Mouse (Mus musculus): ENCODE measurements around the gene Shank3. TPM values are rescaled to one million over a fixed set of nuclear protein-coding genes. Genes with fewer than 3 reads are reported as not detected.

Gene Shank3
- polyA plus RNA-seq, 1 experiment from 2014 or later = 1.8 TPM

DNA sequence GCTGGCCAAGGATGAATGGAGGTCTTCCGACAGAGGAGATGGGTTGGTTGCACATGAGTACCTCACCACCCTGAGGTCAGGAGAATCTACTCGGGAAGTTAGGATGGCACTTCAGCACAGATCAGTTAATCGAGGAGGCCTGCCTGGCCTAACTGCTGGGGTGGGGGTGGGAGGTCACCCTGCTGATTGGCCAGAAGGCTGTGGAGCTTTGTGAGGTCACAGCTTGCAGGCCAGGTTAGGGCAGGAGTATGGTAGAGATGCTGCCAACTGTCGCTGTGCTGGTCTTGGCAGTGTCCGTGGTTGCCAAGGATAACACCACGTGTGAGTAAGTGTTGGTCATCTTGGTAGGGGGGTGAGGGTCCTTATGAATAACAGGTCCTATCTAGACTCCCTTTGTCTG is 68.7 kb downstream of the Shank3 start, which contains the start of gene Acr:
Gene Acr (plus strand): TSS at position 213 of the 400 bp plus-strand sequence.
- ATAC-seq (ENCODE audit: low FRiP score, low TSS enrichment) = no peak
- H3K27me3 ChIP-seq (ENCODE audit: insufficient read depth, low read length) = no peaks in the 10 kb centered on the region
- H3K4me2 ChIP-seq (replicated peaks; ENCODE audit: low read depth, low read length) = no peak within 1 kb of the TSS
- no peaks in the 10 kb centered on the region for H3K9me3 ChIP-seq (ENCODE audit: low read length)
- H3K4me1 ChIP-seq (ENCODE audit: insufficient read depth, low read length) = no peaks in the 10 kb centered on the region
- no peak within 1 kb of the TSS for H3K9ac ChIP-seq (replicated peaks; ENCODE audit: low read length)
- WGBS = 73% methylated on average over 6 of the region's 6 CpGs
- H3K36me3 ChIP-seq (ENCODE audit: insufficient read depth, low read length) = no peaks in the 10 kb centered on the region
- H3K4me3 ChIP-seq (ENCODE audit: low read length) = no peak within 1 kb of the TSS
- no peak within 1 kb of the TSS for H3K27ac ChIP-seq (ENCODE audit: low read length)

GRCm38 (mm10) chr15:89572147-89572546 is 72.7 kb downstream of the Shank3 start:
- H3K27ac ChIP-seq (ENCODE audit: low read length) = no peak overlapping the region
- no peaks in the 10 kb centered on the region for H3K9me3 ChIP-seq (ENCODE audit: low read length)
- H3K9ac ChIP-seq (replicated peaks; ENCODE audit: low read length) = no peak overlapping the region
- H3K4me1 ChIP-seq (ENCODE audit: insufficient read depth, low read length) = no peaks in the 10 kb centered on the region
- no peaks in the 10 kb centered on the region for H3K36me3 ChIP-seq (ENCODE audit: insufficient read depth, low read length)
- no peaks in the 10 kb centered on the region for H3K27me3 ChIP-seq (ENCODE audit: insufficient read depth, low read length)
- WGBS = 66% methylated on average over 8 of the region's 8 CpGs
- no peak for ATAC-seq (ENCODE audit: low FRiP score, low TSS enrichment)
- H3K4me2 ChIP-seq (replicated peaks; ENCODE audit: low read depth, low read length) = no peak overlapping the region
- no peak overlapping the region for H3K4me3 ChIP-seq (ENCODE audit: low read length)

GRCm38 (mm10) chr15:89582494-89582893 is 83.1 kb downstream of the Shank3 start:
- H3K36me3 ChIP-seq (ENCODE audit: insufficient read depth, low read length) = peaks cover 17% of the 10 kb centered on the region; the same call in 1 of the 2 replicates
- no peak for ATAC-seq (ENCODE audit: low FRiP score, low TSS enrichment)
- H3K9me3 ChIP-seq (ENCODE audit: low read length) = no peaks in the 10 kb centered on the region
- no peak overlapping the region for H3K9ac ChIP-seq (replicated peaks; ENCODE audit: low read length)
- H3K4me3 ChIP-seq (ENCODE audit: low read length) = no peak overlapping the region
- H3K27ac ChIP-seq (ENCODE audit: low read length) = no peak overlapping the region
- no peaks in the 10 kb centered on the region for H3K4me1 ChIP-seq (ENCODE audit: insufficient read depth, low read length)
- WGBS = 93% methylated on average over 7 of the region's 7 CpGs
- H3K4me2 ChIP-seq (replicated peaks; ENCODE audit: low read depth, low read length) = no peak overlapping the region
- no peaks in the 10 kb centered on the region for H3K27me3 ChIP-seq (ENCODE audit: insufficient read depth, low read length)

DNA sequence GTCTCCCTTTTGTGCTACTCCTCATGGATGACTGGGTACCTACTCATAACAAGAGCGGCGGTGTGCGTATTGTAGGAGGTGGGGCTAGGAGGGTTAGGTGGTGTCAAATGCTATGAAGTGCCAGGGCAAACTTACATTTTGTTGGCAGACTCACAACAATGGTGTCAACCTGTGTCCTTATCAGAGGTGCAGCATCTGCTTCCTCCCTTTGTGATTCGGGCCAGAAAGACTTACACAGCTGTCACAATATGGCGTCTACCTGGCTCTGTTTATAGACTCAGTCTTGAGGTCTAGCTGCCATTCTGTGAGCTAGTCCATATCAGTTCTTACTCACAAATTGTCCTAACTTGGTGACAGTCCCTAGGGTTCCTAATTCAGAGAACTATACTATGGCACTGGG is 85.7 kb downstream of the Shank3 start:
- Histone ChIP-seq H3K4me2 (replicated peaks; ENCODE audit: low read depth, low read length) (no peak overlapping the region), H3K9ac (replicated peaks; ENCODE audit: low read length) (no peak overlapping the region), H3K27me3 (ENCODE audit: insufficient read depth, low read length) (no peaks in the 10 kb centered on the region), H3K36me3 (ENCODE audit: insufficient read depth, low read length) (peaks cover 17% of the 10 kb centered on the region; the same call in 1 of the 2 replicates), H3K9me3 (ENCODE audit: low read length) (no peaks in the 10 kb centered on the region), H3K4me3 (ENCODE audit: low read length) (no peak overlapping the region), H3K27ac (ENCODE audit: low read length) (no peak overlapping the region), H3K4me1 (ENCODE audit: insufficient read depth, low read length) (peaks cover 7% of the 10 kb centered on the region; the same call in 1 of the 2 replicates)
- no peak for ATAC-seq (ENCODE audit: low FRiP score, low TSS enrichment)
- 76% methylated on average over 5 of the region's 5 CpGs for WGBS

- Histone ChIP-seq H3K9ac (replicated peaks; ENCODE audit: low read length) (no peak overlapping the region), H3K4me2 (replicated peaks; ENCODE audit: low read depth, low read length) (no peak overlapping the region), H3K4me3 (ENCODE audit: low read length) (no peak overlapping the region), H3K4me1 (ENCODE audit: insufficient read depth, low read length) (peaks cover 7% of the 10 kb centered on the region), H3K27me3 (ENCODE audit: insufficient read depth, low read length) (no peaks in the 10 kb centered on the region), H3K27ac (ENCODE audit: low read length) (no peak overlapping the region), H3K9me3 (ENCODE audit: low read length) (no peaks in the 10 kb centered on the region), H3K36me3 (ENCODE audit: insufficient read depth, low read length) (peaks cover 17% of the 10 kb centered on the region; the same call in 1 of the 2 replicates)
- WGBS = 92% methylated on average over 11 of the region's 11 CpGs
- no peak for ATAC-seq (ENCODE audit: low FRiP score, low TSS enrichment)
Observed at GRCm38 (mm10) chr15:89585631-89586030, 86.2 kb downstream of the Shank3 start.

GRCm38 (mm10) chr15:89589146-89589545 is 89.7 kb downstream of the Shank3 start:
- no peaks in the 10 kb centered on the region for H3K27me3 ChIP-seq (ENCODE audit: insufficient read depth, low read length)
- no peak overlapping the region for H3K4me2 ChIP-seq (replicated peaks; ENCODE audit: low read depth, low read length)
- ATAC-seq (ENCODE audit: low FRiP score, low TSS enrichment) = no peak
- H3K4me3 ChIP-seq (ENCODE audit: low read length) = no peak overlapping the region
- no peak overlapping the region for H3K9ac ChIP-seq (replicated peaks; ENCODE audit: low read length)
- no peaks in the 10 kb centered on the region for H3K9me3 ChIP-seq (ENCODE audit: low read length)
- WGBS = 76% methylated on average over 5 of the region's 5 CpGs
- H3K36me3 ChIP-seq (ENCODE audit: insufficient read depth, low read length) = peaks cover 6% of the 10 kb centered on the region; the same call in 1 of the 2 replicates
- no peak overlapping the region for H3K27ac ChIP-seq (ENCODE audit: low read length)
- H3K4me1 ChIP-seq (ENCODE audit: insufficient read depth, low read length) = peaks cover 17% of the 10 kb centered on the region

DNA sequence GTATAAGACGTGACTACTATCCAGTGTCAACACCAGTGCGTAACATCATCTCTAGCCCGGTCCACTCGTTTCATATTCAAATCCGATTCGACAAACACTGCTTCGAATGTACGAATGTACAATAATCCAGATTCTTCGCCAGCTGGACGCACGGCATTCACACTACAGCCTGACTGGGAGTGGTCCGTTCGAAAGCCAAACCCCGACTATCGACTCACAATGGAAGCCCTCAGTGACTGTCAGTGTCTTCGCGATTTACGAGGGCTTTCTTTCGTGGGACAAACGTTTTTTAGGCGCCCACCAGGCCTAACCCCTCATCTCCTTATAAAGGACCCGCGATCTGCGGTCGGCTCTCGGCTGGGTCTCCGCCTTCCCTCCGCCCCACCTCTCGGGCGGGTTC is 91.9 kb downstream of the Shank3 start:
- Histone ChIP-seq H3K4me3 (ENCODE audit: low read length) (peak overlapping the region; percentile 77), H3K36me3 (ENCODE audit: insufficient read depth, low read length) (peaks cover 4% of the 10 kb centered on the region; the same call in 1 of the 2 replicates), H3K9me3 (ENCODE audit: low read length) (no peaks in the 10 kb centered on the region), H3K27ac (ENCODE audit: low read length) (no peak overlapping the region), H3K9ac (replicated peaks; ENCODE audit: low read length) (peak overlapping the region; percentile 78), H3K4me2 (replicated peaks; ENCODE audit: low read depth, low read length) (peak overlapping the region; percentile 87), H3K27me3 (ENCODE audit: insufficient read depth, low read length) (no peaks in the 10 kb centered on the region), H3K4me1 (ENCODE audit: insufficient read depth, low read length) (peaks cover 17% of the 10 kb centered on the region)
- peak; percentile 3; the same call in 1 of the 2 replicates for ATAC-seq (ENCODE audit: low FRiP score, low TSS enrichment)
- WGBS = 2% methylated on average over 30 of the region's 30 CpGs

- peak; percentile 97 for ATAC-seq (ENCODE audit: low FRiP score, low TSS enrichment)
- peak within 1 kb of the TSS; percentile 87 for H3K4me2 ChIP-seq (replicated peaks; ENCODE audit: low read depth, low read length)
- H3K27me3 ChIP-seq (ENCODE audit: insufficient read depth, low read length) = no peaks in the 10 kb centered on the region
- peak within 1 kb of the TSS; percentile 77 for H3K4me3 ChIP-seq (ENCODE audit: low read length)
- H3K9ac ChIP-seq (replicated peaks; ENCODE audit: low read length) = peak within 1 kb of the TSS; percentile 78
- under 1% methylated on average over 35 of the region's 35 CpGs for WGBS
- H3K4me1 ChIP-seq (ENCODE audit: insufficient read depth, low read length) = peaks cover 17% of the 10 kb centered on the region
- H3K27ac ChIP-seq (ENCODE audit: low read length) = 0 out of 2 replicates have a peak within 1 kb of the TSS, but pooled peaks have one; percentile 7
- no peaks in the 10 kb centered on the region for H3K9me3 ChIP-seq (ENCODE audit: low read length)
- no peaks in the 10 kb centered on the region; the same call in 1 of the 2 replicates for H3K36me3 ChIP-seq (ENCODE audit: insufficient read depth, low read length)
Observed at GRCm38 (mm10) chr15:89591723-89592455, 92.5 kb downstream of the Shank3 start, which contains the start of gene Rabl2. Gene Rabl2, minus strand, starts transcription at chr15:89591923.

- peak overlapping the region; percentile 77; the same call in 1 of the 2 replicates for H3K4me3 ChIP-seq (ENCODE audit: low read length)
- WGBS = 57% methylated on average over 3 of the region's 4 CpGs
- H3K27ac ChIP-seq (ENCODE audit: low read length) = no peak overlapping the region
- peaks cover 17% of the 10 kb centered on the region for H3K4me1 ChIP-seq (ENCODE audit: insufficient read depth, low read length)
- H3K36me3 ChIP-seq (ENCODE audit: insufficient read depth, low read length) = no peaks in the 10 kb centered on the region; the same call in 1 of the 2 replicates
- H3K27me3 ChIP-seq (ENCODE audit: insufficient read depth, low read length) = no peaks in the 10 kb centered on the region
- H3K9ac ChIP-seq (replicated peaks; ENCODE audit: low read length) = no peak overlapping the region
- ATAC-seq (ENCODE audit: low FRiP score, low TSS enrichment) = no peak; the same call in 1 of the 2 replicates
- H3K4me2 ChIP-seq (replicated peaks; ENCODE audit: low read depth, low read length) = peak overlapping the region; percentile 87
- H3K9me3 ChIP-seq (ENCODE audit: low read length) = no peaks in the 10 kb centered on the region
Observed at GRCm38 (mm10) chr15:89592548-89592947, 93.1 kb downstream of the Shank3 start.

Data from kidney, embryonic 16.5 days (tissue).